Mouse (Mus musculus) intestine, embryonic 16.5 days (tissue): ENCODE data around the gene Lrrc42. TPM values are rescaled to one million over a fixed set of nuclear protein-coding genes. Genes with fewer than 3 reads are reported as not detected.

Experiments used
- ATAC-seq: fragments of 200-750 bp; cut with Nextera tagmentation; 2 replicates; pipeline ENCODE4 v1.8.0; 2017; ENCODE audit warnings: moderate TSS enrichment, moderate library complexity
- H3K27ac ChIP-seq: fragments of 300-500 bp; sonication (generic); 2 replicates; pipeline ENCODE4 v1.5.1; 2014; ENCODE audit warnings: mild to moderate bottlenecking, low read length
- H3K27me3 ChIP-seq: fragments of 300-500 bp; sonication (generic); replicated peaks from 2 replicates; pipeline ENCODE4 v1.6.1; 2014; ENCODE audit warnings: low read length, control low read depth, mixed read lengths; ENCODE audit not compliant: control insufficient read depth, insufficient read depth
- H3K36me3 ChIP-seq: fragments of 300-500 bp; sonication (generic); 2 replicates; pipeline ENCODE4 v1.6.1; 2014; ENCODE audit warnings: low read length, control low read depth; ENCODE audit not compliant: control insufficient read depth, insufficient read depth
- H3K4me1 ChIP-seq: fragments of 300-500 bp; sonication (generic); 2 replicates; pipeline ENCODE4 v1.6.1; 2014; ENCODE audit warnings: low read length, control low read depth, mixed read lengths; ENCODE audit not compliant: control insufficient read depth, insufficient read depth
- H3K4me2 ChIP-seq: fragments of 300-500 bp; sonication (generic); 2 replicates; pipeline ENCODE4 v1.6.1; 2014; ENCODE audit warnings: low read depth, low read length, control low read depth
- H3K4me3 ChIP-seq: fragments of 300-500 bp; sonication (generic); 2 replicates; pipeline ENCODE4 v1.5.1; 2014; ENCODE audit warnings: mild to moderate bottlenecking, low read length
- H3K9ac ChIP-seq: fragments of 300-500 bp; sonication (generic); 2 replicates; pipeline ENCODE4 v1.6.1; 2014; ENCODE audit warnings: low read depth, low read length
- H3K9me3 ChIP-seq: fragments of 300-500 bp; sonication (generic); 2 replicates; pipeline ENCODE4 v1.6.1; 2016; ENCODE audit warnings: low read length, control low read depth; ENCODE audit not compliant: control insufficient read depth
- WGBS: fragments of 180-500 bp; shearing (Covaris S2); extraction: QIAGEN DNeasy Blood & Tissue Kit; methylation state at CpG from one replicate; pipeline ENCODE4 v1.1.7; 2014; 5-methylcytosine and 5-hydroxymethylcytosine counted together
- polyA plus RNA-seq: library from polyadenylated mRNA; unstranded; fragments of >200 nt; fragmentation: Nextera tagmentation; extraction: Ambion mirVana; gene quantifications from 2 replicates; pipeline ENCODE4 v1.2.1, GENCODE M21; 2015

Lrrc42 gene
- polyA plus RNA-seq, 1 experiment from 2014 or later, result 49.6 TPM

GRCm38 (mm10) chr4:107240196-107240595 lies 13.1 kb downstream of the Lrrc42 start:
- no peaks in the 10 kb centered on the region for H3K9me3 ChIP-seq
- no peak for ATAC-seq
- H3K27ac ChIP-seq, result no peak overlapping the region
- 96% methylated on average over 6 of the region's 6 CpGs for WGBS
- no peaks in the 10 kb centered on the region for H3K36me3 ChIP-seq
- no peak overlapping the region for H3K4me2 ChIP-seq
- peaks cover under 1% of the 10 kb centered on the region; the same call in 1 of the 2 replicates for H3K4me1 ChIP-seq
- H3K4me3 ChIP-seq, result no peak overlapping the region
- no peaks in the 10 kb centered on the region for H3K27me3 ChIP-seq
- no peak overlapping the region for H3K9ac ChIP-seq

- no peaks in the 10 kb centered on the region for H3K4me1 ChIP-seq
- WGBS, result 86% methylated on average over 2 of the region's 2 CpGs
- H3K4me2 ChIP-seq, result no peak overlapping the region
- no peak overlapping the region for H3K27ac ChIP-seq
- H3K9ac ChIP-seq, result no peak overlapping the region
- no peaks in the 10 kb centered on the region for H3K27me3 ChIP-seq
- no peaks in the 10 kb centered on the region; the same call in none of the 2 replicates for H3K36me3 ChIP-seq
- H3K4me3 ChIP-seq, result no peak overlapping the region
- no peaks in the 10 kb centered on the region for H3K9me3 ChIP-seq
- ATAC-seq, result peak; percentile 68
Observed at GRCm38 (mm10) chr4:107238253-107238652, 15.1 kb downstream of the Lrrc42 start.

- no peak overlapping the region for H3K4me3 ChIP-seq
- WGBS, result 55% methylated on average over 3 of the region's 3 CpGs
- no peak overlapping the region for H3K27ac ChIP-seq
- H3K9ac ChIP-seq, result no peak overlapping the region
- no peaks in the 10 kb centered on the region for H3K9me3 ChIP-seq
- H3K36me3 ChIP-seq, result peaks cover 2% of the 10 kb centered on the region
- no peak for ATAC-seq
- no peaks in the 10 kb centered on the region for H3K4me1 ChIP-seq
- H3K4me2 ChIP-seq, result no peak overlapping the region
- no peaks in the 10 kb centered on the region for H3K27me3 ChIP-seq
Observed at GRCm38 (mm10) chr4:107232219-107232618, 21.1 kb downstream of the Lrrc42 start.

GRCm38 (mm10) chr4:107226313-107226712 lies 27.0 kb downstream of the Lrrc42 start:
- Histone ChIP-seq H3K9ac (no peak overlapping the region), H3K4me3 (no peak overlapping the region), H3K27ac (no peak overlapping the region), H3K36me3 (no peaks in the 10 kb centered on the region), H3K9me3 (no peaks in the 10 kb centered on the region), H3K4me1 (no peaks in the 10 kb centered on the region), H3K27me3 (no peaks in the 10 kb centered on the region), H3K4me2 (no peak overlapping the region)
- WGBS, result 93% methylated on average over 2 of the region's 2 CpGs
- ATAC-seq, result no peak

GRCm38 (mm10) chr4:107223225-107224204 lies 29.8 kb downstream of the Lrrc42 start:
- Histone ChIP-seq H3K27ac (no peak overlapping the region), H3K4me2 (no peak overlapping the region), H3K36me3 (no peaks in the 10 kb centered on the region), H3K27me3 (no peaks in the 10 kb centered on the region), H3K9ac (no peak overlapping the region), H3K4me3 (no peak overlapping the region), H3K4me1 (no peaks in the 10 kb centered on the region), H3K9me3 (no peaks in the 10 kb centered on the region)
- peak; percentile 38 for ATAC-seq
- WGBS, result 70% methylated on average over 11 of the region's 11 CpGs

- Histone ChIP-seq H3K4me1 (no peaks in the 10 kb centered on the region), H3K4me3 (no peak overlapping the region), H3K27me3 (no peaks in the 10 kb centered on the region), H3K27ac (no peak overlapping the region), H3K36me3 (no peaks in the 10 kb centered on the region), H3K9ac (no peak overlapping the region), H3K9me3 (no peaks in the 10 kb centered on the region), H3K4me2 (no peak overlapping the region)
- WGBS, result 82% methylated on average over 5 of the region's 5 CpGs
- ATAC-seq, result no peak
Observed at GRCm38 (mm10) chr4:107221524-107221923, 31.8 kb downstream of the Lrrc42 start.

- Histone ChIP-seq H3K36me3 (no peaks in the 10 kb centered on the region), H3K4me3 (no peak overlapping the region), H3K4me1 (peaks cover 2% of the 10 kb centered on the region; the same call in 1 of the 2 replicates), H3K9ac (no peak overlapping the region), H3K9me3 (no peaks in the 10 kb centered on the region), H3K27ac (no peak overlapping the region), H3K27me3 (no peaks in the 10 kb centered on the region), H3K4me2 (no peak overlapping the region)
- peak; percentile 73 for ATAC-seq
- 69% methylated on average over 9 of the region's 9 CpGs for WGBS
Observed at GRCm38 (mm10) chr4:107217574-107217973, 35.8 kb downstream of the Lrrc42 start.

- no peak overlapping the region for H3K27ac ChIP-seq
- H3K9ac ChIP-seq, result no peak overlapping the region
- ATAC-seq, result no peak
- 62% methylated on average over 12 of the region's 12 CpGs for WGBS
- H3K4me3 ChIP-seq, result no peak overlapping the region
- peaks cover 9% of the 10 kb centered on the region; the same call in 1 of the 2 replicates for H3K4me1 ChIP-seq
- H3K36me3 ChIP-seq, result no peaks in the 10 kb centered on the region
- H3K4me2 ChIP-seq, result no peak overlapping the region
- H3K27me3 ChIP-seq, result no peaks in the 10 kb centered on the region
- no peaks in the 10 kb centered on the region for H3K9me3 ChIP-seq
Observed at GRCm38 (mm10) chr4:107213279-107214011, 39.9 kb downstream of the Lrrc42 start.

- no peak for ATAC-seq
- 84% methylated on average over 5 of the region's 5 CpGs for WGBS
- no peaks in the 10 kb centered on the region for H3K27me3 ChIP-seq
Observed at GRCm38 (mm10) chr4:107211936-107212335, 41.4 kb downstream of the Lrrc42 start.

More at GRCm38 (mm10) chr4:107211936-107212335, 41.4 kb downstream of the Lrrc42 start:
- H3K4me3 ChIP-seq, result no peak overlapping the region
- no peaks in the 10 kb centered on the region for H3K36me3 ChIP-seq
- peaks cover 9% of the 10 kb centered on the region; the same call in 1 of the 2 replicates for H3K4me1 ChIP-seq
- H3K4me2 ChIP-seq, result no peak overlapping the region
- H3K27ac ChIP-seq, result no peak overlapping the region
- H3K9ac ChIP-seq, result no peak overlapping the region
- H3K9me3 ChIP-seq, result no peaks in the 10 kb centered on the region
